Mouse (Mus musculus): ENCODE data around the gene U2af1. TPM values are rescaled to one million over a fixed set of nuclear protein-coding genes. Genes with fewer than 3 reads are reported as not detected.
"Not testable (repeated sequence)": the region's sequence is repeated elsewhere in the genome, so short reads cannot be mapped to it uniquely, and the experiment has no call there.

Gene U2af1
- polyA plus RNA-seq, 1 experiment from 2014 or later: 242 TPM

DNA sequence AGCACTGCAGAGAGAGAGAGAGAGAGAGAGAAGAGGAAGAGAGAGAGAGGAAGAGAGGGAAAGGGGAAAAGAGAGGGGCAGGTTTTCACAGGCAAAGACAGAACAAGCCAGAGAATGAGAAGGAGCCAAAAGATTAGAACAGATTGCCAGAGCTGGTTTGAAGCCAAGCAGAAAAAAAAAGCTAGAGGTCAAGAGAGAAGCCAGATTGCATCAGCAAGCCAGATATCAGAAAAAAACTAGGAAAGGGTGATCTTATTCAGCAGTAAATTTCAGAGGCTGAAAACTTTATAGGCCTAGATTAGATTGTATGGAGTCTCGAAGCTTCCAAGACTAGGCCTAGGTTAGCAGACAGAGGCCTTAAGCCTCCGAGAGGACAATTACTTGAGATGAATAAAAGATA, 30.7 kb downstream of the U2af1 start:
- H3K27ac ChIP-seq (replicated peaks; ENCODE audit: low read depth, low read length): no peak overlapping the region
- no peaks in the 10 kb centered on the region for H3K4me1 ChIP-seq (ENCODE audit: control insufficient read depth, insufficient read depth, low read length)
- H3K27me3 ChIP-seq (ENCODE audit: control insufficient read depth, insufficient read depth, low read length): no peaks in the 10 kb centered on the region
- no peak overlapping the region for H3K4me3 ChIP-seq (ENCODE audit: low read depth, low read length)
- WGBS: 90% methylated on average over 2 of the region's 2 CpGs
- H3K36me3 ChIP-seq (ENCODE audit: control insufficient read depth, insufficient read depth, low read length): no peaks in the 10 kb centered on the region
- no peak overlapping the region for H3K9ac ChIP-seq (ENCODE audit: low read length)
- no peak for ATAC-seq (ENCODE audit: insufficient number of reproducible peaks, low FRiP score, low TSS enrichment, low read depth)
- H3K9me3 ChIP-seq (ENCODE audit: control insufficient read depth, low read length): no peaks in the 10 kb centered on the region
- no peak for DNase-seq (ENCODE audit: low spot score)
- H3K4me2 ChIP-seq (ENCODE audit: low read depth, severe bottlenecking): no peak overlapping the region

DNA sequence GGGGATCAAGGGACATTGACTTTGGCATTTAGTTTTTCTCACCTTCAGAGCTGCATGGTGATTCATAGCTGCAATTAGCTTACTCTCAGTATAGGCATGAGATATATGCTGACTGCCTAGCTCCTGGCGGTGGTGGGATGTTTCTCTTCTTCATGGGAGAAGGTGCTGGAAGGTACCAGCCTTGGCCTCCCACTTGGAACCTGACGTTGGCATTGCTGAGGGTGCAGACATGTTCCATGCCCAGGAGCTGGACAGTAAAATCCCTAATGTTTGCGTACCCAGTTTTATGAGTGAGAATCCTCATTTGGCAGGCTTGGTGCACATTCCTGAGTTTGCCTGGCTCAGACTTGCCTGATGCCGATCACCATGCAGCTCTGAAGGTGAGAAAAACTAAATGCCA, 35.6 kb downstream of the U2af1 start:
- no peaks in the 10 kb centered on the region for H3K36me3 ChIP-seq (ENCODE audit: control insufficient read depth, insufficient read depth, low read length)
- H3K27ac ChIP-seq (replicated peaks; ENCODE audit: low read depth, low read length): no peak overlapping the region
- WGBS: 90% methylated on average over 4 of the region's 4 CpGs
- DNase-seq (ENCODE audit: low spot score): no peak
- H3K4me3 ChIP-seq (ENCODE audit: low read depth, low read length): no peak overlapping the region
- H3K9me3 ChIP-seq (ENCODE audit: control insufficient read depth, low read length): no peaks in the 10 kb centered on the region
- no peaks in the 10 kb centered on the region for H3K4me1 ChIP-seq (ENCODE audit: control insufficient read depth, insufficient read depth, low read length)
- H3K9ac ChIP-seq (ENCODE audit: low read length): no peak overlapping the region
- H3K27me3 ChIP-seq (ENCODE audit: control insufficient read depth, insufficient read depth, low read length): no peaks in the 10 kb centered on the region
- no peak overlapping the region for H3K4me2 ChIP-seq (ENCODE audit: low read depth, severe bottlenecking)
- no peak for ATAC-seq (ENCODE audit: insufficient number of reproducible peaks, low FRiP score, low TSS enrichment, low read depth)

DNA sequence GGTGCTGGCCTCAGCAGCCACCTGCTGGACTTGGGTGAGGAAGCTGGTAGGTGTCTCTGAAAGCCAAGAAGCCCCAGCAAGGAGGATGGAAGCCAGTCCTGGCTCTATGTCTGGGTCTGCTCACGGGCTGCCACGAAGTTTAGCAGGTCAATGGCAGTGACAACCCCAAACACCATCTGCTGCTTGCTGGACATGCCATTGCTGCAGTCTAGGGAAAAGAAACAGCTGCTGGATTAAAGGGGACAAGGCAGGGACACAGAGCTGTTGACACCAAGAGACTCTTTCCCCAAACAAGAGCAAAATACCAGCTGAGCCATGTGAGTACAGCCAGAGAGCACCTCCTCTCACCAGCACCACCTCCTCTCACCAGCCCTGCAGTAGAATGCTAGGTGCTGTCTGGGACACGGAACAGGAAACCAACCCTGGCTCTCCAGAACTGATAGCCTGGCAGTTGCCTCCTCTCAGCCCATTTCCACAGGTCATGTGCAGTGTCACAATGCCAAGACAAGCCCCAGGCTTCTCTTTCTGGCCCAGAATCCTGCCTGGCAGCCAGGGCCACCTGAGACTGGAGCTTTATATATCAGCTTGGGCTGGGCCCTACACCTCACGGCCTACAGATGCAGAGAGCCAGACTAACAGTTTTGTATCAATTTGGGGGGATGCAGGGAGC, 45.5 kb downstream of the U2af1 start:
- Histone ChIP-seq H3K9me3 (ENCODE audit: control insufficient read depth, low read length) (no peaks in the 10 kb centered on the region), H3K9ac (ENCODE audit: low read length) (no peak overlapping the region), H3K36me3 (ENCODE audit: control insufficient read depth, insufficient read depth, low read length) (no peaks in the 10 kb centered on the region), H3K4me2 (ENCODE audit: low read depth, severe bottlenecking) (no peak overlapping the region), H3K4me3 (ENCODE audit: low read depth, low read length) (no peak overlapping the region), H3K4me1 (ENCODE audit: control insufficient read depth, insufficient read depth, low read length) (no peaks in the 10 kb centered on the region), H3K27me3 (ENCODE audit: control insufficient read depth, insufficient read depth, low read length) (no peaks in the 10 kb centered on the region), H3K27ac (replicated peaks; ENCODE audit: low read depth, low read length) (no peak overlapping the region)
- ATAC-seq (ENCODE audit: insufficient number of reproducible peaks, low FRiP score, low TSS enrichment, low read depth): no peak
- WGBS: 79% methylated on average over 4 of the region's 4 CpGs
- DNase-seq (ENCODE audit: low spot score): no peak

DNA sequence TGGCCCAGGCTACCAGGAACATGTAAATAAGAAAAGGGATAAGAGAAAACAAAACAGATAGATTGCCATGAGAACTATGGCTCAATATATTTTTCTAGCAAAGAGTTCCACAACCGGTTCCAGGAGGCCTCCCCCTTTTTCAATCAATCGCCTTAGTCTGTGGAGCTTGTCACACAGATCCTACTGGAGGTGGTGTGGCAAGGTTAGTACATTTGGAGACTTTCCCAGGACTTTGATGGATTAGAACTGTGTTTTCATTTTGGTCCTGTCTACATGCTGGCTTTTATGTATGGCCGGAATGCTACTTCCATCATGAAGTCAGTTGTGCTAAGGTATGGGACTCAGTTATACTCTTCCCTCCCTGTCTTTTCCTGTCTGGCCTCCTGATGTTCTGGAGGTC, 48.8 kb downstream of the U2af1 start:
- Histone ChIP-seq H3K9ac (ENCODE audit: low read length) (no peak overlapping the region), H3K27me3 (ENCODE audit: control insufficient read depth, insufficient read depth, low read length) (no peaks in the 10 kb centered on the region), H3K27ac (replicated peaks; ENCODE audit: low read depth, low read length) (no peak overlapping the region), H3K4me1 (ENCODE audit: control insufficient read depth, insufficient read depth, low read length) (no peaks in the 10 kb centered on the region), H3K4me2 (ENCODE audit: low read depth, severe bottlenecking) (no peak overlapping the region), H3K4me3 (ENCODE audit: low read depth, low read length) (no peak overlapping the region), H3K9me3 (ENCODE audit: control insufficient read depth, low read length) (no peaks in the 10 kb centered on the region), H3K36me3 (ENCODE audit: control insufficient read depth, insufficient read depth, low read length) (no peaks in the 10 kb centered on the region; the same call in 1 of the 2 replicates)
- 90% methylated on average over 3 of the region's 3 CpGs for WGBS
- no peak for DNase-seq (ENCODE audit: low spot score)
- ATAC-seq (ENCODE audit: insufficient number of reproducible peaks, low FRiP score, low TSS enrichment, low read depth): no peak

DNA sequence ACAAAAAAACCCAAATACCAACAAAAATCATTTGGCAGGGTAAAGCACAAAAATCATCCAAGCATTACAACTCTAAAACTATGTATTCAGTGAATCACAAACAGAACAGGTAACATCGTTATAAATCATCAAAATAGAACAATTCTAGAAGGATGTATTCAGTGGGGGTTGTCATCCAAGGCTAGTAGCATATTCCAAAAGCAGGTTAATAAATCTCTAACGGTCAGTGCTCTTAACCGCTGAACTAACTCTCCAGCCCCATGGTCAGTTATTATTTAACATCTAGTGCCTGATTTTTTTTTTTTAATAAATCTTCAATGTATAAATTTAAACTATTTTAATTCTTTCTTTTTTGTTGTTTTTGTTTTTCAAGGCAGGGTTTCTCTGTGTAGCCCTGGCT, 49.5 kb downstream of the U2af1 start:
- H3K4me3 ChIP-seq (ENCODE audit: low read depth, low read length); H3K27ac ChIP-seq (replicated peaks; ENCODE audit: low read depth, low read length); H3K9me3 ChIP-seq (ENCODE audit: control insufficient read depth, low read length); H3K27me3 ChIP-seq (ENCODE audit: control insufficient read depth, insufficient read depth, low read length); H3K9ac ChIP-seq (ENCODE audit: low read length); DNase-seq (ENCODE audit: low spot score); ATAC-seq (ENCODE audit: insufficient number of reproducible peaks, low FRiP score, low TSS enrichment, low read depth); H3K4me2 ChIP-seq (ENCODE audit: low read depth, severe bottlenecking); H3K4me1 ChIP-seq (ENCODE audit: control insufficient read depth, insufficient read depth, low read length); H3K36me3 ChIP-seq (ENCODE audit: control insufficient read depth, insufficient read depth, low read length): not testable (repeated sequence)
- 89% methylated on average over 3 of the region's 3 CpGs for WGBS

DNA sequence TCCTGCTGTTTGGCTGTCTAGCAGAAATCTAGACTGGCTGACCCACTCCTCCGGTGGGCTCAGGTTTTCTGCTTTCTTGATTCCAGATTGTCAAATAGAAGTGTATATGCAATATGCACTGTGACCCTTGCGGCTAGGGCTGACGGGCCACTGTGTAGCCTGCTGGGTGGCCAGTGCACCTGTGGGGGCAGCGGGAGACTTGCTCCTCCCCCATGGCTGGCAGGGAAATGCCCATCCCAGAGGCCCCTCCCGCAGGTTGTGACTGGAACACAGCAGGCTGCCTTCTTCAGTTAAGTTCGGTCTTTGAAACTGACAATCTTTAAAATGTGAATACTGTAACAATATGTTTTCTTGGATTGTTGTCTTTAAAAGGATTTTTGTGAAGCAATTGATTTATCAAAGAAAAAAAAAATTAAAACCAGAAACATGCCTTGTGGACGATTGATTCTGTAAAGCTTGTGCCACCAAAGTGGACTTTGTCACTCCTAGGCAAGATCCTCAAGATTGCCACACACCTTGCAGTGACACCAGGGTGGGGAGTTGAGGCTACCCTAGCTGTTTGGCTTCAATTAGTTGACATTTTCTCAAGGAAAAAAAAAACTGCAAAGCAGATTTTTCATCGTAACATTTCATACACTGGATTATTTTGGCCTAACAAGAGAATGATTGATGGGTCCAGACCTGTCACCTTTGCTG, 51.3 kb downstream of the U2af1 start:
- H3K4me1 ChIP-seq (ENCODE audit: control insufficient read depth, insufficient read depth, low read length): no peaks in the 10 kb centered on the region
- H3K4me3 ChIP-seq (ENCODE audit: low read depth, low read length): no peak overlapping the region
- no peak overlapping the region for H3K27ac ChIP-seq (replicated peaks; ENCODE audit: low read depth, low read length)
- no peak overlapping the region for H3K9ac ChIP-seq (ENCODE audit: low read length)
- no peaks in the 10 kb centered on the region for H3K27me3 ChIP-seq (ENCODE audit: control insufficient read depth, insufficient read depth, low read length)
- H3K4me2 ChIP-seq (ENCODE audit: low read depth, severe bottlenecking): no peak overlapping the region
- no peak for DNase-seq (ENCODE audit: low spot score)
- ATAC-seq (ENCODE audit: insufficient number of reproducible peaks, low FRiP score, low TSS enrichment, low read depth): no peak
- 85% methylated on average over 8 of the region's 8 CpGs for WGBS
- H3K9me3 ChIP-seq (ENCODE audit: control insufficient read depth, low read length): no peaks in the 10 kb centered on the region
- no peaks in the 10 kb centered on the region; the same call in 1 of the 2 replicates for H3K36me3 ChIP-seq (ENCODE audit: control insufficient read depth, insufficient read depth, low read length)

DNA sequence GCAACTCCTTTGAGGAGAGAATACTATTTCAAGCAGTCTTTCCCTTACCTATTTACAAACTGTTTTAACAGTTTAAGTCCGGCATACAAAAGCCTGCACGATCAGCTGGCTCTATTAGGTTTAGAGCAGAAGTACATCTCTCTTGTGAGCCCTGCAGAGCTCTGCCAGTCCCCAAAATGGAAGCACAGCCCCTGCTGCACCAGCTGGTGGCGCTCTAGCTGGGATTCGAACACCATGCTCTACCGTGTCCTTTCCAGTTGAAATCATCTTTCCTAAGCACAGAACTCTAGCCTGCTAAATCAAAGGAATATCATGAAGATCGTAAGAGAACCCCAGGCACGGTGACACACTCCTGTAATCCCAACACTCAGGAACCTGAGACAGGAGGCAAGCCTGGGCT, 52.3 kb downstream of the U2af1 start:
- H3K4me2 ChIP-seq (ENCODE audit: low read depth, severe bottlenecking): no peak overlapping the region
- no peaks in the 10 kb centered on the region for H3K27me3 ChIP-seq (ENCODE audit: control insufficient read depth, insufficient read depth, low read length)
- 81% methylated on average over 7 of the region's 7 CpGs for WGBS
- no peak overlapping the region for H3K4me3 ChIP-seq (ENCODE audit: low read depth, low read length)
- H3K4me1 ChIP-seq (ENCODE audit: control insufficient read depth, insufficient read depth, low read length): no peaks in the 10 kb centered on the region
- H3K9ac ChIP-seq (ENCODE audit: low read length): no peak overlapping the region
- ATAC-seq (ENCODE audit: insufficient number of reproducible peaks, low FRiP score, low TSS enrichment, low read depth) (no peak), DNase-seq (ENCODE audit: low spot score) (no peak)
- H3K9me3 ChIP-seq (ENCODE audit: control insufficient read depth, low read length): no peaks in the 10 kb centered on the region
- H3K36me3 ChIP-seq (ENCODE audit: control insufficient read depth, insufficient read depth, low read length): no peaks in the 10 kb centered on the region; the same call in 1 of the 2 replicates
- no peak overlapping the region for H3K27ac ChIP-seq (replicated peaks; ENCODE audit: low read depth, low read length)

DNA sequence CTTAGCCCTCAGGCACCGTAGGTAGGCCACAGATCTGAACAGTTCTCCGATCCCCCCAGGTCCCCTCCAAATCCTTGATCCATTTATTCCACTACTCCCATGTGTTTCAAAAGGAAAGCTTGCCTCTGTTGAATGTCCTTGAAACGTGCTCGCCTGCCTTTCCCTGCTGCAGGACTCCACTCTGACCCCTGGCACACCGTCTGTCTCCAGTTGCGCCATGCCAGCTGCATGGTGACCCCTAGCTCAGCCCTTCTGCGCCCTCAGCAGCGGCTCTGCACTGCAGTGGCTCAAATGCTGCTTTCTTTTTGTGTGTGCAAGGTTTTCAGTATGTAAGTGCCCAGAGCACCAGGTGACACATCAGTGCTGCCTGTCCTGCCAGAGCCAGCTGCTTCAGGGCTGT, 60.1 kb downstream of the U2af1 start:
- Histone ChIP-seq H3K9ac (ENCODE audit: low read length) (no peak overlapping the region), H3K9me3 (ENCODE audit: control insufficient read depth, low read length) (no peaks in the 10 kb centered on the region), H3K4me3 (ENCODE audit: low read depth, low read length) (no peak overlapping the region), H3K27me3 (ENCODE audit: control insufficient read depth, insufficient read depth, low read length) (no peaks in the 10 kb centered on the region), H3K4me2 (ENCODE audit: low read depth, severe bottlenecking) (no peak overlapping the region), H3K36me3 (ENCODE audit: control insufficient read depth, insufficient read depth, low read length) (0 out of 2 replicates have a peak, but pooled peaks cover 2% of the 10 kb centered on the region), H3K4me1 (ENCODE audit: control insufficient read depth, insufficient read depth, low read length) (no peaks in the 10 kb centered on the region), H3K27ac (replicated peaks; ENCODE audit: low read depth, low read length) (no peak overlapping the region)
- ATAC-seq (ENCODE audit: insufficient number of reproducible peaks, low FRiP score, low TSS enrichment, low read depth) (no peak), DNase-seq (ENCODE audit: low spot score) (no peak)
- WGBS: 90% methylated on average over 8 of the region's 8 CpGs
